Mouse (Mus musculus): ENCODE measurements around the gene Parvg. TPM values are rescaled to one million over a fixed set of nuclear protein-coding genes. Genes with fewer than 3 reads are reported as not detected.

The Parvg gene
- total and polyA plus RNA-seq, 3 experiments = 58.8 to 142 TPM; not detected in 1

DNA sequence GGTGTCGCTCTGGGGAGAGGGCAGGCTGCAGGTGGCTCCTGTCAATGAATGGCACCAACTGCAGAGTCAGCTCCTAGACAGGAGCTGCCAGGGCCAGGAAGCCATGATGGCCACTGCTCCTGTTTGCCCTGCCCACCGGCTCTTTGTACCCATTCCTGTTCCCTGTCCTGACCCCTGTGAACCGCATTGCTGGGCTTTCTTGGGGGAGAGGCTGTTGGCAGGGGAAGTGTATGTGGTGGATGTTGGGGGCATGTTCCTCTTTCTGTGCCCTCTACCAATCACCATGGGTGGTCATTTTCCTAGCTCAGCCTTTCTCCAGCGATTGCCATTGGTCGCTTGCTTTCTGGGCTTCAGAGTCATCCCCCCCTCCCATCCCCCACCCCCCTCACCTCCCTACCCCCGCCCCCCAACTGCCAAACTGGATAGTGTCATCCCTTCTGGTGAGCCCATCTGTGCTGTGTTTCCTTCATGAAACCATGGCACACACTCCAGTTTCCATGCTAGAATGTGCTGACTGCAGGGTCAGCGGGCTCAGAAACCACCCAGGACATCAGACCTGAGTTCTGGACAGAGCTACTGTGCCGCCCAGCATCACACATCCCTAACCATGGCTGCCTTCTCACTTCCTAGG is 2.2 kb upstream of the Parvg start:
- H3K4me1 ChIP-seq (ENCODE audit: control insufficient read depth in 1 of 2, insufficient read depth in 2 of 2, low read length in 2 of 2) = peaks cover 2 to 14% of the 10 kb centered on the region in 2 experiments; a peak in 3 of 4 replicates
- H3K27ac ChIP-seq (ENCODE audit: control insufficient read depth, low read depth, low read length) = no peak overlapping the region

DNA sequence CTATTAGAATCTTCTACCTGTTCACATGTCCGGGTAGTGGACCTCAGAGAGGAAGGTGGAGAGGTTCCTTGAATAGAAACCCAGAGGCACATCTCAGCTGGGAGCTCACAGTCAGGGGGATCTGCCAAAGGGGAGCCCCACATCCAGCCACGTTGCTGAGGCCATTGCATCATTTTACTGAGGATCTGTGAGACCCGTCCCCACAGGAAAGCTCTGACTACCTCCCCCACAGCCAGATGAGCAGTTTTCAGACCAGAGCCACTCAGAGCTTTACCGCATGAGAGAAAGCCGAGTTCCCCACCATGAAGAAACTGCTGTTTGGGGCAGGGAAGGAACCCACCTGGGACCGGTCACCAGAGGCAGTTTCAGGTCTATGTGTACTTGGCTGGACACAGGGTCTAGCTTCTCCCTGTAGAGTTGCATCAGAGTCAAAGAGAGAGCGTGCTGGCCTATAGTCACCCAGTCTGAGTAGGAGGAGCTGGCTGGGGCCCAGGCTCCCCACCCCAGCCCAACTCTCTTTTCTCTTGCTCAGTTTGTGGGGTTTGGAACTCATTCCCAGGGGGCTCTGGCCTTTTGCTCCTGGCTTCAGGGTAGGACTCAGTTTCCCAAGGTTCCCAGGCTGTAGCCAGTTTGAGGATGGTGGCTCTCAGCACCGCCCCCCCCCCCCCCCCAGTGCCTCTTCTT is 1.2 kb downstream of the Parvg start:
- no peaks in the 10 kb centered on the region for H3K27me3 ChIP-seq (ENCODE audit: control insufficient read depth in 1 of 2, insufficient read depth in 2 of 2, low read length in 2 of 2)
- peaks cover 20% of the 10 kb centered on the region for H3K79me2 ChIP-seq (ENCODE audit: control insufficient read depth, insufficient read depth, low read length, poor library complexity)
- peaks cover 5 to 6% of the 10 kb centered on the region in 2 experiments; a peak in 3 of 4 replicates for H3K36me3 ChIP-seq (ENCODE audit: control insufficient read depth in 1 of 2, insufficient read depth in 2 of 2, low read length in 2 of 2)
- peak overlapping the region; percentile 87 for H3K9ac ChIP-seq (ENCODE audit: control insufficient read depth, low read depth, low read length, poor library complexity, severe bottlenecking)
- H3K27ac ChIP-seq (ENCODE audit: control insufficient read depth, low read depth, low read length) = peak overlapping the region; percentile 70
- DNase-seq (ENCODE audit: low read depth, low spot score) = peak; percentile 61
- H3K4me3 ChIP-seq (ENCODE audit: control insufficient read depth in 1 of 2, insufficient read depth in 1 of 2, low read depth in 2 of 2, low read length in 2 of 2) = peak overlapping the region; percentile 76 to 97
- H3K9me3 ChIP-seq (replicated peaks; ENCODE audit: insufficient read depth, low read length) = no peaks in the 10 kb centered on the region
- TF ChIP-seq MYC (IDR thresholded peaks at IDR 0.05; ENCODE audit: low read depth, low read length) (peak; percentile 61; the same call in 1 of the 2 replicates), JUND (IDR thresholded peaks at IDR 0.05; ENCODE audit: low read depth, low read length) (no peak), POLR2A (IDR thresholded peaks at IDR 0.05; ENCODE audit: control insufficient read depth in 1 of 2, insufficient read depth in 1 of 2, low read depth in 1 of 2, low read length in 2 of 2, poor library complexity in 1 of 2) (peak in 1 of 2 experiments; percentile 6; a peak in 1 of 4 replicates), MAX (IDR thresholded peaks at IDR 0.05; ENCODE audit: low read length) (0 out of 2 replicates have a peak, but pooled peaks have one; percentile 28), TBP (IDR thresholded peaks at IDR 0.05; ENCODE audit: low read depth, low read length) (peak; percentile 78), CHD1 (IDR thresholded peaks at IDR 0.05; ENCODE audit: low read depth, low read length) (no peak), TAL1 (IDR thresholded peaks at IDR 0.05; ENCODE audit: low read length) (no peak)
- peaks cover 2 to 14% of the 10 kb centered on the region in 2 experiments; a peak in 3 of 4 replicates for H3K4me1 ChIP-seq (ENCODE audit: control insufficient read depth in 1 of 2, insufficient read depth in 2 of 2, low read length in 2 of 2)

More for the DNA sequence above, 2.2 kb upstream of the Parvg start:
- no peak for TF ChIP-seq ZC3H11A (IDR thresholded peaks at IDR 0.05; ENCODE audit: low read depth, low read length)
- TF ChIP-seq ELF1 (IDR thresholded peaks at IDR 0.05; ENCODE audit: low read depth, low read length) = no peak
- no peak for TF ChIP-seq USF2 (IDR thresholded peaks at IDR 0.05; ENCODE audit: borderline replicate concordance in 1 of 2, insufficient read depth in 1 of 2, low read depth in 1 of 2, low read length in 2 of 2)
- no peak for TF ChIP-seq GABPA (IDR thresholded peaks at IDR 0.05; ENCODE audit: low read depth, low read length)
- TF ChIP-seq MEF2A (IDR thresholded peaks at IDR 0.05; ENCODE audit: extremely low read depth, insufficient replicate concordance, low read depth, low read length, poor library complexity, severe bottlenecking) = no peak
- no peak for TF ChIP-seq POLR2AphosphoS5 (IDR thresholded peaks at IDR 0.05; ENCODE audit: borderline replicate concordance, low read depth, low read length)
- no peak for TF ChIP-seq USF1 (IDR thresholded peaks at IDR 0.05; ENCODE audit: low read depth, low read length)
- TF ChIP-seq TAL1 (IDR thresholded peaks at IDR 0.05; ENCODE audit: low read length) = no peak
- TF ChIP-seq CTCF (IDR thresholded peaks at IDR 0.05 in 2 of 3, conservative IDR thresholded peaks at IDR 0.05 in 1 of 3; ENCODE audit: control insufficient read depth in 1 of 3, insufficient read depth in 1 of 3, low read depth in 2 of 3, low read length in 3 of 3, poor library complexity in 1 of 3, severe bottlenecking in 1 of 3) = no peak
- no peak for TF ChIP-seq CHD2 (IDR thresholded peaks at IDR 0.05; ENCODE audit: low read length)
- no peak for TF ChIP-seq MAX (IDR thresholded peaks at IDR 0.05; ENCODE audit: low read length)
- TF ChIP-seq BHLHE40 (IDR thresholded peaks at IDR 0.05; ENCODE audit: borderline replicate concordance, low read depth, low read length) = no peak
- TF ChIP-seq E2F4 (IDR thresholded peaks at IDR 0.05; ENCODE audit: borderline replicate concordance, low read depth, low read length) = no peak
- TF ChIP-seq EP300 (IDR thresholded peaks at IDR 0.05; ENCODE audit: low read depth in 1 of 2, low read length in 2 of 2) = no peak
- TF ChIP-seq HCFC1 (IDR thresholded peaks at IDR 0.05; ENCODE audit: low read depth, low read length) = no peak
- no peak for TF ChIP-seq NELFE (IDR thresholded peaks at IDR 0.05; ENCODE audit: low read depth, low read length)
- no peak for TF ChIP-seq POLR2AphosphoS2 (IDR thresholded peaks at IDR 0.05; ENCODE audit: low read length)
- no peak for TF ChIP-seq NRF1 (IDR thresholded peaks at IDR 0.05; ENCODE audit: insufficient read depth, low read depth, low read length, poor library complexity, severe bottlenecking)
- TF ChIP-seq ZKSCAN1 (IDR thresholded peaks at IDR 0.05; ENCODE audit: low read depth, low read length) = no peak
- TF ChIP-seq MYC (IDR thresholded peaks at IDR 0.05; ENCODE audit: low read depth, low read length) = no peak
- no peak overlapping the region for H3K9ac ChIP-seq (ENCODE audit: control insufficient read depth, low read depth, low read length, poor library complexity, severe bottlenecking)
- H3K36me3 ChIP-seq (ENCODE audit: control insufficient read depth in 1 of 2, insufficient read depth in 2 of 2, low read length in 2 of 2) = peaks cover 0 to 5% of the 10 kb centered on the region in 2 experiments; a peak in 3 of 4 replicates
- H3K79me2 ChIP-seq (ENCODE audit: control insufficient read depth, insufficient read depth, low read length, poor library complexity) = peaks cover 19% of the 10 kb centered on the region
- no peaks in the 10 kb centered on the region for H3K9me3 ChIP-seq (replicated peaks; ENCODE audit: insufficient read depth, low read length)
- H3K4me3 ChIP-seq (ENCODE audit: control insufficient read depth in 1 of 2, insufficient read depth in 1 of 2, low read depth in 2 of 2, low read length in 2 of 2) = no peak overlapping the region
- no peak for DNase-seq (ENCODE audit: low read depth, low spot score)
- no peaks in the 10 kb centered on the region for H3K27me3 ChIP-seq (ENCODE audit: control insufficient read depth in 1 of 2, insufficient read depth in 2 of 2, low read length in 2 of 2)

Measured in MEL (cell line).